Mouse (Mus musculus) MEL (cell line): Measurements from ENCODE around the gene Zfp536. TPM values are rescaled to one million over a fixed set of nuclear protein-coding genes. Genes with fewer than 3 reads are reported as not detected.

ENCODE experiments used
- polyA plus RNA-seq, 2 experiments: library from polyadenylated mRNA; stranded (reverse) in 1 of 2; unstranded in 1 of 2; fragments of >175 nt in 1 of 2; fragments of >200 nt in 1 of 2; gene quantifications; 2 replicates each; pipeline versions ENCODE4 v1.2.1 to v1.2.4; 2012; ENCODE audit warnings: low replicate concordance in 2 of 2, low read depth in 1 of 2; ENCODE audit not compliant: insufficient read length in 2 of 2, insufficient read depth in 1 of 2, missing spikeins in 1 of 2
- total RNA-seq: library from RNA; depleted of rRNA; stranded (reverse); fragments of 300-350 nt; gene quantifications from 2 replicates; pipeline ENCODE4 v1.2.3, GENCODE M21; 2012; rRNA removed

Gene Zfp536
- total and polyA plus RNA-seq, 3 experiments, result not detected

Other genes with a start within 250 kb of the Zfp536 start
- 28.4 and 29.2 TPM in 2 replicates for gene Uri1, start 249.9 kb upstream of the Zfp536 start, total RNA-seq
- gene Uri1, start 249.9 kb upstream of the Zfp536 start, polyA plus RNA-seq, result 10 to 100 TPM in 1 of 2 experiments, not detected in 1; 36.0 TPM